Mouse (Mus musculus): ENCODE results near the gene Dnajc16. TPM values are rescaled to one million over a fixed set of nuclear protein-coding genes. Genes with fewer than 3 reads are reported as not detected.

Gene Dnajc16
- total and polyA plus RNA-seq, 2 experiments from 2014 or later = 6.5 to 19.2 TPM

DNA sequence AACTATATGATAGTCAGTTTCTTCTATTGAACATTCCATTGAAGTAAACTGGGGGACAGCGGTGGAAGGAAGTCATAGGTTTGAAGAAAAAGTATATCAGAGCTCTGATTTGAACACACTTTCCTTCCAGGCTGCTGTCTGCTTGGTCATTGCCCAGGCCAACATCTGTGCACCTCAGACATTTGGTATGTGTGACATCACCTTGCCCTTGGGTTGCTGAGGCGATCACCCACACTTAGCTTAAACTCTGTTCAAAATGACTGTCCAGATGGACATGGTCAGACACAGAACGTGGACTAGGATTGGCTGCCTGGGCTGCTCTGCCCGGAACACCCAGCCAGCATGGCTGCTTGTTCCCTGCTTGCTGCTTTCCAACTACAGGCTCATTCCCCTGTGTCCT lies 48.4 kb downstream of the Dnajc16 start:
- ATAC-seq (no peak), DNase-seq (no peak)
- Histone ChIP-seq H3K27ac (ENCODE audit: low read depth, low read length) (no peak overlapping the region), H3K9ac (no peak overlapping the region), H3K4me3 (ENCODE audit: low read depth, low read length) (no peak overlapping the region), H3K27me3 (ENCODE audit: insufficient read depth, low read length) (no peaks in the 10 kb centered on the region), H3K9me3 (ENCODE audit: low read length) (no peaks in the 10 kb centered on the region), H3K4me1 (ENCODE audit: insufficient read depth) (no peaks in the 10 kb centered on the region), H3K4me2 (ENCODE audit: low read depth) (no peak overlapping the region), H3K36me3 (ENCODE audit: insufficient read depth) (no peaks in the 10 kb centered on the region)
- TF ChIP-seq CTCF (IDR thresholded peaks at IDR 0.05; ENCODE audit: low read depth) = no peak
- WGBS = 88% methylated on average over 4 of the region's 4 CpGs

DNA sequence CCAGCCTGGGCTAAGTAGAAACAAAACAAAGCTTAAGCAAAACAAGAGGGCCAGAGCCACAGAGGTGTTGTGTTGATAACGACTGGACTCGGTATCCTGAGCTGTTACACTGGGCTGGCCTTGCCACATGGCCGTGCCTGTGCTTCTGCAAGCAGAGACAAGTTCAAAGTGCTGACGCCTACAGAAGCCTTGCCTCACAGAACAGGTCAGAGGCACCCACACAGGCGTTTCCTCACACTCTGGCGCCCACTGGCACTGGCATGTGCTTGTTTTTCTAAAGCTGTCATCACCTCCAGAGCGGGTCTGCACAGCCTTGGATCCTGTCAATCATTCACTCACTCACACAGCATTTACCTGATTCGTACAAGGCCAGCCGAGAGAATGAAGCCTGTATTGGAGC lies 48.9 kb downstream of the Dnajc16 start:
- no peak overlapping the region for H3K4me3 ChIP-seq (ENCODE audit: low read depth, low read length)
- ATAC-seq = no peak
- TF ChIP-seq CTCF (IDR thresholded peaks at IDR 0.05; ENCODE audit: low read depth) = no peak
- no peaks in the 10 kb centered on the region for H3K4me1 ChIP-seq (ENCODE audit: insufficient read depth)
- no peak for DNase-seq
- no peak overlapping the region for H3K4me2 ChIP-seq (ENCODE audit: low read depth)
- H3K9ac ChIP-seq = no peak overlapping the region
- no peaks in the 10 kb centered on the region for H3K9me3 ChIP-seq (ENCODE audit: low read length)
- H3K27ac ChIP-seq (ENCODE audit: low read depth, low read length) = no peak overlapping the region
- H3K36me3 ChIP-seq (ENCODE audit: insufficient read depth) = no peaks in the 10 kb centered on the region
- 67% methylated on average over 9 of the region's 9 CpGs for WGBS
- H3K27me3 ChIP-seq (ENCODE audit: insufficient read depth, low read length) = no peaks in the 10 kb centered on the region

DNA sequence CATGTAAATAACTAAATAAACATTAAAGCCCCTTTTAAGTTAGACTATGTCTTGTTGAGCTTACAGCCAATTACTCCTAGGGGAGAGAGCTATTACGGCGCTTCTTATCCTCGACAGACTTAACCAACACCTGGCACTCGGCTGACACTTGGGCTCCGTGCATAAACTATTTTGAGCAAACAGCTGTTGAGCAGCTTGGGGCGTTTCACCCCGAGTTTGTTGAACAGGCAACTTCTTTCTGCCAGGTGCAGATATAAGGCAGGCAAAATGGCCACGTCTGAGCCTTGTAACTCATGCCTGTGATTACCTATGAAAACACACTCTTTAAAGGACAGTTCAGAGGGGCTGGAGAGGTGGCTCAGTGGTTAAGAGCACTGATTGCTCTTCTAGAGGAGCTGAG lies 52.7 kb downstream of the Dnajc16 start:
- Histone ChIP-seq H3K36me3 (ENCODE audit: insufficient read depth) (no peaks in the 10 kb centered on the region), H3K4me3 (ENCODE audit: low read depth, low read length) (no peak overlapping the region), H3K27me3 (ENCODE audit: insufficient read depth, low read length) (no peaks in the 10 kb centered on the region), H3K4me1 (ENCODE audit: insufficient read depth) (no peaks in the 10 kb centered on the region), H3K4me2 (ENCODE audit: low read depth) (no peak overlapping the region), H3K27ac (ENCODE audit: low read depth, low read length) (no peak overlapping the region), H3K9me3 (ENCODE audit: low read length) (no peaks in the 10 kb centered on the region), H3K9ac (no peak overlapping the region)
- WGBS = 77% methylated on average over 8 of the region's 8 CpGs
- ATAC-seq (no peak), DNase-seq (no peak)
- TF ChIP-seq CTCF (IDR thresholded peaks at IDR 0.05; ENCODE audit: low read depth) = no peak

- no peak overlapping the region for H3K9ac ChIP-seq
- 72% methylated on average over 4 of the region's 4 CpGs for WGBS
- no peak for TF ChIP-seq CTCF (IDR thresholded peaks at IDR 0.05; ENCODE audit: low read depth)
- H3K4me3 ChIP-seq (ENCODE audit: low read depth, low read length) = no peak overlapping the region
- H3K4me2 ChIP-seq (ENCODE audit: low read depth) = no peak overlapping the region
- no peak for DNase-seq
- no peaks in the 10 kb centered on the region for H3K9me3 ChIP-seq (ENCODE audit: low read length)
- no peak overlapping the region for H3K27ac ChIP-seq (ENCODE audit: low read depth, low read length)
- ATAC-seq = no peak
- H3K36me3 ChIP-seq (ENCODE audit: insufficient read depth) = no peaks in the 10 kb centered on the region
- H3K27me3 ChIP-seq (ENCODE audit: insufficient read depth, low read length) = no peaks in the 10 kb centered on the region
- no peaks in the 10 kb centered on the region for H3K4me1 ChIP-seq (ENCODE audit: insufficient read depth)
Observed at GRCm38 (mm10) chr4:141736856-141737255, 53.9 kb downstream of the Dnajc16 start.

DNA sequence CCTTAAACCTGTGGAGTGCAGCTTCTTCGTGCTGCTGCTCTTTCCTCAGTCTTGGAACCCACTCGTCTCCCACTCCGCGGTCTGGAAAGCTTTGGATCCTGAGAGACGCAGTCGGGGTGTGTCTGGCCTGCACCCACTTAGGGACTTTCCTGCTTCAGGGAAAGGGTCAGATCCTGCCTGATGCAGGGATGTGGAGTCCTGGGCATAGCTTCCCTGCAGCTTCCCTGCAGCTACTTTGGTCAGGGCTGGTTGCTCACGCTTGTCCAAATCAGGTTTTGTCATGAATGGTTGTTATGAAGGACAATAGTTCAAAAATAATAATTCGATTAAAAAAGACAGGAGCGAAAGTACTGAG lies 55.5 kb downstream of the Dnajc16 start:
- no peaks in the 10 kb centered on the region for H3K4me1 ChIP-seq (ENCODE audit: insufficient read depth)
- ATAC-seq (no peak), DNase-seq (no peak)
- no peaks in the 10 kb centered on the region; the same call in 1 of the 2 replicates for H3K27me3 ChIP-seq (ENCODE audit: insufficient read depth, low read length)
- peak overlapping the region; percentile 39 for H3K4me3 ChIP-seq (ENCODE audit: low read depth, low read length)
- no peaks in the 10 kb centered on the region for H3K9me3 ChIP-seq (ENCODE audit: low read length)
- H3K36me3 ChIP-seq (ENCODE audit: insufficient read depth) = no peaks in the 10 kb centered on the region
- H3K27ac ChIP-seq (ENCODE audit: low read depth, low read length) = no peak overlapping the region
- H3K9ac ChIP-seq = peak overlapping the region; percentile 51
- TF ChIP-seq CTCF (IDR thresholded peaks at IDR 0.05; ENCODE audit: low read depth) = no peak
- WGBS = 23% methylated on average over 9 of the region's 9 CpGs
- peak overlapping the region; percentile 69 for H3K4me2 ChIP-seq (ENCODE audit: low read depth)

DNA sequence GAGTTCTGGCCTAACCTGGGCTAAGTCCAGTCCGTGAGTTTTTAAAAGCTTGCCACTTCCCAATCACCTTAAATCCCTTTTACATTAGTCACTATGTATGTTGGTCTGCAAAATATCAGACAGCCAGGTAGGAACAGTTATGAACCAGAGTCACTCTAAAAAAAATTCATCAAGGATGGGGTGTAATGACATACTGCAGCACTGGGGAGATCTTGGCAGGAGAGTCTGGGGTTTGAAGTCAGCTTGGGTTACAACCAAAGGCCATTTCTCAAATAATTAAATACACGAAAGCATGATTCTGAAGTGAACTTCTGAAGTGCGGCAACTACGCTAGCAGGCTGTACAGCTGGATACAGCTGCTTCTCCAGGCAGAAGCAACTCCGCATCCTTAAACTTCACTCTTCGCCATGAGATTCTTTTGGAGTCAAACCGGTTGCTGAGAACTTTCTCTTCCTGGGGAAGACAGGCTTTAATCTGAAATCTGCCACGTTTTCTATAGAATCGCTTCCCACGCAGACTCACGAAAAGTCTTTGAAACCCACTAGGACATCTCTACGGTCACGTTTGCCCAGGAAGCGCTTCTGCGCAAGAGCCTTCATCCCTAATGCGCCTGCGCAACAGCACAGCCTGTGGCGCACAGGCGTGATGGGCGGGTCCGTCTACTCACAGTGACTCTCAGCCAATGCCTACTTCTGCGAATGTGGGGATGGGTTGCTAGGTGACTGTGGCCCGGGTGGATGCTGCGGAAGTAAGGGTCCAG lies 56.1 kb downstream of the Dnajc16 start:
- H3K27me3 ChIP-seq (ENCODE audit: insufficient read depth, low read length) = no peaks in the 10 kb centered on the region; the same call in 1 of the 2 replicates
- H3K27ac ChIP-seq (ENCODE audit: low read depth, low read length) = no peak overlapping the region
- 8% methylated on average over 24 of the region's 24 CpGs for WGBS
- peak overlapping the region; percentile 39 for H3K4me3 ChIP-seq (ENCODE audit: low read depth, low read length)
- peak overlapping the region; percentile 51 for H3K9ac ChIP-seq
- peak overlapping the region; percentile 69 for H3K4me2 ChIP-seq (ENCODE audit: low read depth)
- no peaks in the 10 kb centered on the region for H3K4me1 ChIP-seq (ENCODE audit: insufficient read depth)
- no peaks in the 10 kb centered on the region for H3K9me3 ChIP-seq (ENCODE audit: low read length)
- DNase-seq = peak; percentile 95
- no peak for TF ChIP-seq CTCF (IDR thresholded peaks at IDR 0.05; ENCODE audit: low read depth)
- peak; percentile 100 for ATAC-seq
- no peaks in the 10 kb centered on the region for H3K36me3 ChIP-seq (ENCODE audit: insufficient read depth)

DNA sequence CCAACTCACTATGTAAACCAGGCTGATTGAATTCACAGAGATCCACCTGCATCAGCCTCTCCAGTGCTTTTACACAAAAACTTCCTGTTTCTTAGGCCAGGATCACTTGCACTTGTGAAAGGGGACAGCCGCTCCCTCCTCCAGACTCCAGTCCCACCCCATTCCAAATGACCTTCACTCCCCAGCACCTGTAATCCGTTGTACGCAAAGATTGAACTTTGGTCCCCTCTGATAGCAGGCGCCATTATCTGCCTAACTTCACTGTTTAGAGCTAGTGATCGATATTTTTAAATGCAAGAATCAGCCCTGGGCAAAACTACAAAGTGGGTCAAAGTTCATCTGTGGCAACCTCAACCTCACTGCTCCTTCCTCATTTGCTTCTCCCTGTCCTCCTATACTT lies 59.0 kb downstream of the Dnajc16 start:
- H3K27me3 ChIP-seq (ENCODE audit: insufficient read depth, low read length) = no peaks in the 10 kb centered on the region; the same call in 1 of the 2 replicates
- DNase-seq (no peak), ATAC-seq (no peak)
- H3K4me3 ChIP-seq (ENCODE audit: low read depth, low read length) = no peak overlapping the region
- H3K4me1 ChIP-seq (ENCODE audit: insufficient read depth) = no peaks in the 10 kb centered on the region
- WGBS = 85% methylated on average over 5 of the region's 5 CpGs
- no peaks in the 10 kb centered on the region for H3K9me3 ChIP-seq (ENCODE audit: low read length)
- H3K36me3 ChIP-seq (ENCODE audit: insufficient read depth) = no peaks in the 10 kb centered on the region
- no peak overlapping the region for H3K9ac ChIP-seq
- H3K27ac ChIP-seq (ENCODE audit: low read depth, low read length) = no peak overlapping the region
- no peak for TF ChIP-seq CTCF (IDR thresholded peaks at IDR 0.05; ENCODE audit: low read depth)
- H3K4me2 ChIP-seq (ENCODE audit: low read depth) = no peak overlapping the region
